Mouse (Mus musculus) liver, adult 2 months (tissue): ENCODE measurements around the gene Gm10959. TPM values are rescaled to one million over a fixed set of nuclear protein-coding genes. Genes with fewer than 3 reads are reported as not detected.

Experiments
- DNase-seq: peaks from one replicate; pipeline ENCODE4 v3.0.0-alpha.2; 2011; ENCODE audit warnings: low read depth, low spot score; ENCODE audit errors: extremely low read depth
- H3K27ac ChIP-seq: fragments of 200-500 bp; replicated peaks from 2 replicates; pipeline ENCODE4 v1.5.1; 2012; ENCODE audit warnings: low read depth, mild to moderate bottlenecking, control low read depth, inconsistent platforms, low read length; ENCODE audit not compliant: insufficient read depth
- H3K27me3 ChIP-seq: fragments of 200-500 bp; 2 replicates; pipeline ENCODE4 v1.6.1; 2012; ENCODE audit warnings: mild to moderate bottlenecking, moderate library complexity, low read length, inconsistent platforms; ENCODE audit not compliant: control insufficient read depth, insufficient read depth
- H3K36me3 ChIP-seq: fragments of 200-500 bp; 2 replicates; pipeline ENCODE4 v1.6.1; 2012; ENCODE audit warnings: low read length, inconsistent platforms; ENCODE audit not compliant: control insufficient read depth, insufficient read depth
- H3K4me1 ChIP-seq: fragments of 200-500 bp; 2 replicates; pipeline ENCODE4 v1.6.1; 2011; ENCODE audit warnings: low read length; ENCODE audit not compliant: control insufficient read depth, insufficient read depth
- H3K4me3 ChIP-seq: fragments of 200-500 bp; 2 replicates; pipeline ENCODE4 v1.5.1; 2011; ENCODE audit warnings: low read depth, mild to moderate bottlenecking, control low read depth, low read length, moderate library complexity; ENCODE audit not compliant: insufficient read depth
- H3K79me2 ChIP-seq: fragments of 200-500 bp; 2 replicates; pipeline ENCODE4 v1.6.1; 2012; ENCODE audit warnings: inconsistent platforms, mild to moderate bottlenecking, low read length, moderate library complexity; ENCODE audit not compliant: control insufficient read depth, insufficient read depth
- H3K9ac ChIP-seq: fragments of 200-500 bp; 2 replicates; pipeline ENCODE4 v1.6.1; 2012; ENCODE audit warnings: low read depth, mild to moderate bottlenecking, control low read depth, inconsistent platforms, low read length
- CTCF ChIP-seq: fragments of 200-500 bp; IDR thresholded peaks from 2 replicates; pipeline ENCODE4 v1.5.1; 2011; ENCODE audit warnings: low read depth, low read length, control low read depth
- POLR2A ChIP-seq: fragments of 200-500 bp; IDR thresholded peaks from 2 replicates; pipeline ENCODE4 v1.6.1; 2011; ENCODE audit warnings: low read length, control low read depth; ENCODE audit not compliant: insufficient read depth; ENCODE audit errors: extremely low read depth
- WGBS: fragments of 180-500 bp; shearing (Covaris S2); methylation state at CpG from one replicate; pipeline ENCODE4 v1.1.7; 2018; 5-methylcytosine and 5-hydroxymethylcytosine counted together
- polyA plus RNA-seq: library from polyadenylated mRNA; depleted of rRNA; stranded (reverse); fragments of >200 nt; gene quantifications from 2 replicates; pipeline ENCODE4 v1.2.3, GENCODE M21; 2012; rRNA removed
- total RNA-seq: library from RNA; depleted of rRNA; stranded (reverse); fragments of >200 nt; gene quantifications from 2 replicates; pipeline ENCODE4 v1.2.3, GENCODE M21; 2014; rRNA removed

The Gm10959 gene
- total and polyA plus RNA-seq, 2 experiments = not detected

GRCm38 (mm10) chr3:122865092-122865491 lies 54.1 kb downstream of the Gm10959 start:
- no peaks in the 10 kb centered on the region for H3K36me3 ChIP-seq
- no peak overlapping the region for H3K4me3 ChIP-seq
- DNase-seq = no peak
- no peak overlapping the region for H3K27ac ChIP-seq
- 82% methylated on average over 4 of the region's 4 CpGs for WGBS
- peaks cover 13% of the 10 kb centered on the region for H3K4me1 ChIP-seq
- H3K9ac ChIP-seq = no peak overlapping the region
- no peak for TF ChIP-seq CTCF
- no peak for TF ChIP-seq POLR2A
- no peaks in the 10 kb centered on the region for H3K79me2 ChIP-seq
- no peaks in the 10 kb centered on the region for H3K27me3 ChIP-seq

Other genes with a start within 250 kb of the Gm10959 start
- gene Pde5a, start 190.4 kb downstream of the Gm10959 start, total RNA-seq = 0.83 and 1.3 TPM in 2 replicates
- gene Pde5a, start 190.4 kb downstream of the Gm10959 start, polyA plus RNA-seq = 0.14 and 0.15 TPM in 2 replicates
- gene Fabp2, start 24.3 kb downstream of the Gm10959 start, total RNA-seq = 38.4 and 104 TPM in 2 replicates
- gene Fabp2, start 24.3 kb downstream of the Gm10959 start, polyA plus RNA-seq = 6.8 and 13.6 TPM in 2 replicates
- 21.7 and 22.8 TPM in 2 replicates for gene 1810037I17Rik, start 4.8 kb upstream of the Gm10959 start, total RNA-seq
- 11.3 and 12.1 TPM in 2 replicates for gene 1810037I17Rik, start 4.8 kb upstream of the Gm10959 start, polyA plus RNA-seq
- gene Usp53, start 65.2 kb upstream of the Gm10959 start, total RNA-seq = 6.7 and 8.6 TPM in 2 replicates
- gene Usp53, start 65.2 kb upstream of the Gm10959 start, polyA plus RNA-seq = 2.0 and 2.7 TPM in 2 replicates
- gene Myoz2, start 115.7 kb upstream of the Gm10959 start, total RNA-seq = 0.37 TPM in 1 of 2 replicates, not detected in the other
- not detected in 2 replicates for gene Myoz2, start 115.7 kb upstream of the Gm10959 start, polyA plus RNA-seq